Mouse (Mus musculus) kidney, adult 11 months (tissue): ENCODE data around the gene Urb2.
A peak's percentile ranks its signal among the peaks of the same experiment; 100 is the strongest.
"Not testable (repeated sequence)": the region's sequence is repeated elsewhere in the genome, so short reads cannot be mapped to it uniquely, and the experiment has no call there.

Source experiments
- DNase-seq: peaks from one replicate; pipeline ENCODE4 v3.0.0; 2022

The Urb2 gene

DNA sequence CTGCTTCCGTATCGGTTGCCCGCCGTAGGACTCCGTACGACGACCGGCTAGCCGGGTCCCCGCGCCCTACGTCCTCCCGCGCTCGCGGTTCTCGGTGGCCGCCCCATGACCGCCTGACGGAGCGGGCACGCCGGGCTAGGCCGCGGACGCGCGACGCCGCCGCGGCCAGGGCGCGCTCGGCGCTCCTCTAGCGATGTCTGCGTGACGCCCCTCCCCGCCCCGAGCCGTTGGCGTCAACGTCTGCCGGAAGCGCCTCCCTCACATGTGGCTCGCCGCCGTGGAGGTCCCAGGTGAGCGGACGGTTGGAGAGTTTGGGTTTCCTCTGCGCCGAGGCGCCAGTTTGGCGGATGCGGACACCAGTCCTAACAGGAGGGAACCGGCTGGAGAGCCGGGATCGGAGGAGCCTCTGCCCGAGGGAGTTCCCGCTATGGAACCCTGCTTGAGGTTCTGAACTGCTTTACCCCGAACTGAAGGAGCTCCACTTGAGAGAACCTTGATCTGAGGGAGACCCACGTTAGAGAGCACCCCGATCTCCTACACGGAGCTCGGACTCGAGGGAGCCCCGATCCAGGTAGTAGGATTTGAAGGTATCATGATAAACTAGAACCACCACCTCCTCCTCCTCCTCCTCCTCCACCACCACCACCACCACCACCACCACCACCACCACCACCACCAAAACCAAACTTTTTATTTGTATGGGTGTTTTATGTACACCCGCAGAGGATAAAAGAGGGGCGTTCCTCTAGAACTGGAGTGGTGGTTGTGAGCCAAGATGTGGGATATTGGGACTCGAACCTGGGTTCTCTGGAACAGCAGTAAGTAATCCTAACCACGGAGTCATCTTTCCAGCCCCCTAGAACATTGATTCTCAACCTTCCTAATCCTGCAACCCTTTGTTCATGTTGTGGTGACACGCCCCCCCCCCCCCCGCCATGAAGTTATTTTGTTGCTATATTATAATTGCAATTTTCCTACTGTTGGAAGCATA, at the start of gene Urb2, which contains the start of gene Taf5l:
TSS of gene Urb2 (plus strand) at position 272 of the 991 bp plus-strand sequence.
TSS of gene Taf5l (minus strand) at position 161 of the 991 bp plus-strand sequence.
- peak; percentile 88 for DNase-seq

DNA sequence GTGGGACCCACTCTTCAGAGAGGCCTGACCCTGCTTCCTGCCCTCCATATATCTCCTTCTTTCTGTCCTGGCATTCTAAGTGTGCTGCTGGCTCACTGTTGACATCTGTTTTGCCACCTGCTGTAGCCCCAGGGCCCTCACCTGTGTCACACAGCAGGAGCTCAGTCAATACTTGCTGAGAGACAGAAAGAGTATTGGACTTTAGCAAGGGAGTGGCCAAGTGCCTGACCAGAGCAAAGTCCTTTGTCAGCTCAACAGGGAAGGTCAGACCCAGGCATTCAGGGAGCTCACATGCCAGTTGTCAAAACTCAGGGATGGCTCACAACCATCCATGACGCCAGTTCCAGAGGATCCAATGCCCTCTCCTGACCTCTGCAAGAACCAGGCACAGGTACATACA, 47.8 kb upstream of the Urb2 start:
- peak; percentile 70 for DNase-seq

DNA sequence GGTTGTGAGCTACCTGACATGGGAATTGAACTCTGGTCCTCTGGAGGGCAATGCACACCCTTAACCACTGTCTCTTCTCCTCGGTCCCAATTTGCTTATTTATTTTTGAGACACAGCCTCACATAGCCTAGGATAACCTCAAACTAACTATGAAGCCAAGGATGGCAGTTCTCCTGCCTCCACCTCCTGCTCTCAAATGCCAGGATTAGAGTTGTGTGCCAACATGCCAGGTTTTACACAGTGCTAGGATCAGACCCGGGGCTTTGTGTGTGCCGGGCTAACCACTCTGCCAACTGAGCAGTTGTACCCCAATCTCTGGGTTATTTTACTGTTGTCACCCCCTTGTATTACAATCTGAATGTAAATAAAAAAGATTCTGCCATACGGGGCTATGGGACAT, 43.8 kb upstream of the Urb2 start:
- DNase-seq, result no peak

DNA sequence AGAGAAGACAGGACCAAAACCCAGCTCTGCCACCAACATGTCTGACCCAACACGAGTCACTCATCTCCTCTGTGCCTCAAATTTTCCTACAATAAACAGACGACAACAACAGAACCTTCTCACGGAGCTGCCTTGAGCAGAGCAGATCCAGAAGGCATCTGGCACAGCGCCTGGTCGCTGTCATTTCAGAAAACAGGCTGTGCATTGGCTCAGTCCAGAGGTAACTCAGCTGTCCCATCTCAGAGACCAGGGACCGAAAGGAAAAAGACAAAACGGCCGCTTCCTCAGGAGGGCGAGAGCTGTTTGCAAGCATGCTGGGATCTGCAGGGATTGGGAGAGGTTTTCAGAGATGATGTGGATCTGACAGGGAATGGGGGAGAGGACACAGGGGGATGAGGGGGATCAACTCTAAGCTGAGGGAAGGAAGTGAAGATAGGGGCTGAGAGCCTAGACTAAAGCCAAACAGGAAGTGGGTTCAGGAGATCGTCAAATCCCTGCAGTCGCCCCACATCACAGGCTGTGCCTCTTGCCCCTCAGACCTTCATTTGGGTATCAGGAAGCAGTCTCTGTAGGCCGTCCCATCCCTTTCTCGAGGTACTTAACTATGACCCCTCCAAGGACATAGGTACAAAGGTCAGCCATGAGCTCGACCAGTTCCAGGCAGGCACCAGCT, 43.0 kb upstream of the Urb2 start:
- DNase-seq, result no peak

DNA sequence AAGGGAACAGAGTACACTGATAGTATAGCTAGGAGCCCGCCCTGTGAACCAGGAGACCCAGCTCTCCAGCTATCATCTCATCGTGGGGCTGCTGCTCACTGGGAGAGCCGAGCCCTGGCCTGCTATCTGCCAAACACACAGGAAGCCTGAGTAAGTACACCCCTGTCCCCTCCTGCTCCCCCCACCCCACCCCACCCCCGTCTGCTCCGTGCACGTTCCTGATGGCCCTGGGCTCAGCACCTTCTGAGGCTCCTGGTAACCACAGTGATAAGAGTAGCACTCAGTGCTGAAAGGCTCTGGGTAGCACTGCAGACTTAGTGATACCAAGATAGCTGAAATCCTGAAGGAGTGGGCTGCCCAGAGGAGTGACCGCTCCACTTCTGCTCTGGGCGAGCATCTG, 42.4 kb upstream of the Urb2 start:
- DNase-seq, result no peak

DNA sequence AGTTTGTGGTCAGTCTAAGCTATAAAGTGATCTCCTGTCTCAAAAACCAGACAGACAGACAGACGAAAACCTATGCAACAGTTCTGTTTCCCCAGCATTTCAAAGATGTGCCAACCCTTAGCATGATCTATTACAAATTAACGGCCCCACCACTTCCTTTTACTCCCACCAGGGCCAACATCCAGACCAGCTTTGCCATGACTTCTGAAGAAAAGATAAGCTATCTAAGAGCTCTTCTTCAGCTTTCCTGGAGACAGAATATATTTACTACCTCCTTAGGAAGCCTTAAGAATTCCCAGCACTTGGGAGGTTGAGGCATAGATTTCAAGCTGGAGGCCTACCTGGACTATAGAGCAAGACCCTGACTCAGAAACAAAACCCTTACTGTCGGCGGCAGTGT, 41.1 kb upstream of the Urb2 start:
- no peak for DNase-seq

DNA sequence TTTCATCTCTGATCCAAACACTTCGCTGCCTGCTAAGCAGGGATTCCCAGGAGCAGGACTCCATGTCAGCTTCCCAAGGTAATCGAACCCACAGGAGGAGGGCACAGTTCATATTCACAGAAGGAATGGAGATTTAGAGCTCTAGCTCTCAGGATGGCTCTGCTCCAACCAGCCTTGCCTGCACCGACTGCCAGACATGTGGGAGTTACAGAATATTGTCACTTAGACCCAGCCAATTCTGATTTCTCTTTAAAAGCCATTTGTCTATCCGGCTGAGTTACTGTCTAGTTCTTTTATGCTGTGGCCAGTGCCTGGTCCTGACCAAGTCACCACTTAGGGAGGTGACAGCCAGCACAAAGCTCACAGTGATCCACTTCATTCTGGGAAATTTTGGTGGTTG, 39.6 kb upstream of the Urb2 start:
- DNase-seq, result no peak

DNA sequence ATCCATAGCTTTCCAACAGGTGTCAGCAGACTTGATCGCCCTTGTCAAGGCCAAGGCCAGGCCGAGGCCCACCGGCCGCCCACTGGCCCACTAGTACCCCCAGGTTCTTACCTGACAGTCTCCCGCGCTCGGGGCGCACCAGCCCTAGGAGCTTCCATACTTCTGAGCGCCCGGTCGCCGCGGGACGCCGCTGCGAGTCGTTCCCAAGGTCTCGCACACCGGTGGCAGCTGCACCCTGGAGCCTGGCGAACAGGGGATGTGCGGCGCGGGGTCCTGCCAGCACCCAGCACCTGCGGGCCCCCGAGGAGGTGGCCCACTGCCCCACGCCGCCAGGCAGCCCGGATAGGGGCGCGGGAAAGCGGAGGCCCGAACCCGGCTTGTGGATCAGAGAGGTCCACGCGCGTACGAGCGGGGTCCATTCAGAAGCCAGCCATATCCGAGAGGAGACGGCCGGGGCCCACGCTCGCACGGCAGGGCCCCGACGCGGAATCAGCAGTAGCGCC, 39.0 kb upstream of the Urb2 start:
- DNase-seq, result peak; percentile 40

DNA sequence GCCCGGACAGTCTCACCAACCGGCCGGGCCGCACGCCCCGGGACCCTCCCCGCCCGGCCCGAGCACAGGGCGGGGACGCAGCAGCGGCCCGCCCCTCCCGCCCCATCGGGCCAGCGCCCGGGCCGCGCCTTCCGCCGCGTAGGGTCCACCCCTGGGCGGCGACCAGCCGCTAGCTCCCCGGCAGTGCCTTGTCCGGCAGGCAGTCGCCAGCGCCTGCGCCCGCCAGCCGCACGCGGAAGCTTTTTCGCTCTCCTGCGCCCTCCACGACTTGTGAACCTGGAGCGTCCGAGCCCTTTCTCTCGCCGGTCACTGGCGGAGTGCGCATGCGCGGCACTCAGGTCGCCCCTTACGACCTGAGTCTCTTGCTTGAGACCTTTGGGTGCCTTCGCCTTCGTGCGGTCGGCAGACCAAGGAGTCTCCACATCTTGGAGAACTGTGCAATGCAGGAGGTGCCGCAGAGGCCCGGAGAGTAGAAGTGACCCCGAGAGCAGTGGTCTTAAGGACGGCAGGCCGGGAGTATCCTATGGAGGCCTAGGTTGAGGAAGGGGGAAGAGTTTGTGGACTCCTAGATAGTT, 38.4 kb upstream of the Urb2 start, which contains the start of gene Abcb10:
TSS of gene Abcb10 (minus strand) at position 297 of the 575 bp plus-strand sequence.
- peak; percentile 96 for DNase-seq

DNA sequence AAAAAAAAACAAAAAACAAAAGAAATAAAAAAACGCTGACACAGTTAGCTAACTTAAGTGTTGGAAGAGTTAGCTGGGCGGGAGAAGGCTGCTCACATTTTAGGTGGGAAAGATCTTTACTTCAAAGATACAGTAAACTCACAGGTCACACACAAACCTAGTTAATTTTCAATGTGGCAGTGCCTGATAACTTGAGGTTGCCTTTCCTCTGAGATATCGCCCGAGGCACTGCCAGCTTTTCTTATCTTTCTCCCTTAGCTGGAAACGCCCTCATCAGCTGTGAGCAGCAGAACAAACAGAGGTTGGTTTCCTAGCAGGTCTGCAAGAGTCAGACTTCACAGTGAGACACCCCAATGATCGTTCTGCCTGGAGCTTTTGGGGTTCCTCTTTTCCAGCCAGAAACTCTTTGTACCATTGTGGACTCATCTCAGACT, 32.7 kb upstream of the Urb2 start:
- DNase-seq, result no peak

DNA sequence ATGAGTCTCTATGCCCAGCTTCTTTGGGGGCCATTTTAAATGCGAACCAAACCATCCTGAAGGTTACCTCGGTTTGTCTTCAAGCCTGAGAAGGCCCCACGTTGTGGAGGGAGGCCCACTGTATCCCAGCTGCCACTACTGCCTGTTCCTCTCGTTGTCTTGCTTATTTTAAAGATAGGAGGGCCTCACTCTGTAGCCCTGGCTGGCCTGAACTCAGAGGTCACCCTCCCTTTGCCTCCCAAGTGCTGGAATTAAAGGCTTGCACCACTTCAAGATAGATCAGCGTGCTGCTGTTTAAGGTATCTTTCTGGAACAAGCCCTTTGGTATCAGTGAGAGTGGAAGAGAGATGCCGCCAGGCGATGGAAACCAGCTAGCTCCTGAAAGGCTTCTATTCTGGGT, 32.2 kb upstream of the Urb2 start:
- no peak for DNase-seq

DNA sequence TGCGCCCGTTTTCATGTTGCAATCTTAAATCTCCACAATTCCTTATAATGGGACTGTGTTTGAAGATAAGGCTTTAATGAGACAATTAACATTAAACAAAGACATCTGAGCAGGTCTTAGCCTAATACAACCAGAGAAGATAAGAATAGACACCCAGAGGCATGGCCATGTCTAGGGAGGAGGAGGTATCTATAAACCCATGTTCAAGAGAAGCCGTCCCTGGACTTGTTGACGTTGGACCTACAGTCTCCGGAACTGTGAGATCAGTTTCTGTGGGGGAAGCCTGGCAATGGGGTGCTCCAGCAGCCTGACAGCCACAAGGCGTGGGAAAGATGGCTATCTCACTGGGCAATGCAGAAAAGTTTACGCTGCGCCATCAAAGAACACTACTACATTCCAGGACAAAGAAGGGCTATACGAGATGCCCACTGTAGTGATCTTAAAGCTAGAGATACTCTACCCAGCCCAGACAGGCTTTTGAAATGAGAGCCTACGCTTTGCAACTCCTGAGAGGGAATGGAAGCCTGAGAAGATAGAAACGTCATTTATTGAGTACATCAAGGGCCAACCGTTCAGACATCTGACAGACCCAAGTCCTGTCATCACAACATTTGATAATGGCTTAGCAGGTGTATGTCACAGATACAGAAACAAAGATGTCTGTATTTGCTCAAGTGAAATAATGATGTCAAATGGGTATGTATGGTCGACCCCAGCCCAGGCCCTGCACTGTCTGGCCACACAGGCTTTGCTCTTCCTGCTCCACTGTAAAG, 30.8 kb upstream of the Urb2 start:
- DNase-seq, result no peak

DNA sequence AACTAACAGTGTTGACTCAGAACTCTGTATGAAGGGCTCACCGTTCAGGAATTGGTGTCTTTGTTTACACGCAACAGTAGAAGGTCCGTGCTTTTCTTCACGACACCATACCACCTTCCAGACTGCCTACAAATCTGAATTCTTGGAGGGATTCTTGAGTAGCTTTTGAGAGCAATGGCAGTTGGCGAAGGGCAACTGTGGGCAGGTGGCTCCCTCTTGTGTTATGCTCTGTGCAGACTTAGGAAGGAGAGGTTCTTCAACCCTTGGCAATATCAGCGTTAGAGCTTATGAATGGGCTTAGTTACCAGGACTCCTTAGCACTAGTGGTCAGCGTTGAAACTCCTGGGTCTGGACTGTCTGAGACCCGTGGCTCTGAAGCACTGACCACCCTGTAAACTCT, 28.7 kb upstream of the Urb2 start:
- no peak for DNase-seq

DNA sequence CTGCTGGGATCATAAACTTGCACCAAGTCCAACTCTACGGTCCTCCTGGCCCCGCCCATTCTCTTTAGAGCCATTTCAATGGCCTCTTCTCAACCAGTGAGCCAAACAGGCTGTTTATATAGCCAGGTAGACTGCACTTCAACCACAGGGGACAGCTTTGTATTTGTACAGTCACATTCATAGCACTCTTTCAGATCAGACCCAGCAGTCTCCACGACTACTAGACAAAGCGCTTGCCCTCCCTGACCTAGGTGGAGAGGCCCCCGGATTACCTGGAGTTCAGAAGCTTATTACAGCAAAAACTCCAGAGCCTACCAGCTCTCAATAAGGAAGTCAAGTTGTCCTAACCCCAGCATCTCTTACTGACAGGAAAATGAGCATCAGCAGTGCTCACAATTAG, 27.7 kb upstream of the Urb2 start:
- no peak for DNase-seq

DNA sequence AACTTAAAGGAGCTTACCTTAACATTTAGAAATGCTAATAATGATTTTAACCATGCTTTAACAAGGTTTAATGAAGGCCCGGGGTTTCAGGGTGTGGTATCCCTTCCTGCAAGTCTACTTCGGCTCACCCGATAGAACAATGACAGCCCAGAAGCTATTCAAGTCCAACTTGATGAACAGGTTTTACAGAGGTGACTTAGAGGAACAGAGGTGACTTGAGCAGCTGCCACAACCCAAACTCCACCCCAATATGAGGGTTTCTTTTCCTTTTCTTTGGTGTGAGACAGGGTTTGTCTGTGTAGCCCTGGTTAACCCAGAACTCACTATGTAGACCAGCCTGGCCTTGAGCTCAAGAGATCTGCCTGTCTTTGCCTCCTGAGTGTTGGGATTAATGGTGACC, 27.3 kb upstream of the Urb2 start:
- DNase-seq, result no peak

DNA sequence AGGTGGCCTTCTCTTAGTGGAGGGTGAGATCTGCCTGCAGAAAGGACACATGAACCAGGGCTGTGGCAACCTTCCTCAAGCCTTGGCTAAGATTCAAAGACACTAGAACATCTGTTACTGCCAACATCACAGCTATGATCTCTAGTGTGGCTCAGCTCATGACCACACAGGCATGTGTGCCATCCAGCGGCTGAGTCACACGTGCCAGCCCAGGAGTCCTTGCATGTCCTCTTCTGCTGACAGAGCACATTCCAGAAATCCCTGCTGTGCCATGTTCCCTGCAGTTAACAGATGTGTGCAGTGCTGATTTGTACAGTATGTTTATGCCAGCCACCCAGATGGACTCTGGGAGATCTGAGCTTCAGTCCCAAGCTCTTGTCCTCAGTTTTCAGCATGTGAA, 21.7 kb upstream of the Urb2 start:
- DNase-seq, result no peak

DNA sequence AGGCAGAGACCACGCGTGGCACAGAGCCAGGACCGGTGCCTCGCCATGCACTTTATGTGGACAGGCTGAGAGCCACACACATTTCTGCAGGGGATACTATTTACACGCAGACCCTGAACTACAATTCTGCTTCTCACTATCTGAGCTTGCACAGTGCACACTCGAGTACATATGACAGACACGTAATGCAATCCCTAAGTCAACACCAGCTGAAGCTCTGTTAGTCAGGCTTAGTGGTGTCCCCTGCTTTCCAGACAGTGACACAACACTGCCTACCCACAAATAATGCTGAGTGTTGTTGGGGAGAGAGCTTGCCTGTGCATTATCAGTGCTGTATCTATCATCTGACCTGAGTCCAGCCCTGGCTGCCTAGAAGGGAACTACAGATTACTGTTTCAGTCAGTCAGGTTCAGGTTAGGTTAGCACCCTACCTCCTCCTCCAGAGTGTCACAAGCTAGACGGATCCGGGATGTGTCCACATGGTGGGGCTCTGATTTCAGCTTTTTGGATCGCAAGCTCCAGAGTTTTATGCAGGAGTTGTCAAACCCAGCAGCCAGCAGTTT, 18.7 kb upstream of the Urb2 start:
- DNase-seq, result no peak

DNA sequence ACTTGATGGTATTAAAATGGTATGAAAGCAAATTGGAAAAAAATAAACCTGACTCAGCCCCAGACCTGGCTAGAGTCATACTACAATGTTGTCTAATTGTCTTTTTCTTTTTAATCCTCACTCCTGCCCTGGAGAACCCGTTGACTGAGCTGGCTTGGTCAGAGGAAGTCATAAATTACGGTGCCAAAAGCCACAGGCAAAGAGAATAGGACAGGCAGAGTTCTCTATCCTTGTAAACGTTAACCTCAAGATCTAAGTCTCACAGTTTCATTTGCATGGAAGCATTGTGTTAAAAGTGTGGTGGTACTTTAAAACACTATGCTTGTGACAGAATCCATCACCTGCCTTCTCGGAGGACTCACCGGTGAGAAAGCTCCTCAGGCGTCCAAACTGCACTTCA, 13.5 kb upstream of the Urb2 start:
- DNase-seq, result no peak

DNA sequence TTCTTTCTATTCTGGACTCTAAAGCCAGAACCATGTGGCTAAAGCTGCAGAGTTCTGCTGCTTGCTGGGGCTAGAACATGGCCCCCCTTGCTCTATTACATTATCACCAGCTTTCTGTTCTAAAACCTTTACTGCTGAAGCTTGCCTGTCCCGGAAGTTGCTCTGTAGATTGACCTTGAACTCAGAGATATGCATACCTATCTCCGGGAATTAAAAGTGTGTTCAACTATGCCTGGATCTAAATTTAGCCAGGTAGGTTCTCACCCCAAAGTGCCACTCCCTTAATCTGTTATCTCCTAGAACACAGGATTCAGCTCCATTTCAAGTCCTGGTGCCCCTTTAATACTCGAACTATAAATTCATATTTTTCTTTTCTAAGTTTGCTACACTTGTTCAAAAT, 9.7 kb upstream of the Urb2 start:
- no peak for DNase-seq

DNA sequence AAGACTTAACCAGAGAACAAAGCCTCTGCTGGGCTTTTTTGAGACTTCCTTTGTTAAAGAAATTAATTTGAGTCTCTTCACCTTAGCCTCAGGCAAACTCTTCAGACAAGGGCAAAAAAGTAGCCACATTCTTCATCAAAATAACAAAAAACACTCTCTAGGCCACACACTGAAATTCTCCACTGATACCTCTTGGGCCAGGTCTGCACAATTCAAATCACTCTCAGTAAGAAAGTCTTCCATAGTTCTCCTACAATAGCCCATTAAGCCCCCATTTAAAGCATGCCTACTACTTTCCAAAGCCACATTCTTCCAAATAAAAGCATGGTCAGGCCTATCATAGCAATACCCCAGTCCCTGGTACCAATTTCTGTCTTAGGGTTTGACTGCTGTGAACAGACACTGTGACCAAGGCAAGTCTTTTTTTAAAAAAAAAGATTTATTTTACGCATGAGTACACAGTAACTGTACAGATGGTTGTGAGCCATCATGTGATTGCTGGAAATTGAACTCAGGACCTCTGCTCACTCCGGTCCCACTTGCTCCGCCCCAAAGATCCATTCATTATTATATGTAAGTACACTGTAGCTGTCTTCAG, 9.2 kb upstream of the Urb2 start:
- DNase-seq, result no peak

DNA sequence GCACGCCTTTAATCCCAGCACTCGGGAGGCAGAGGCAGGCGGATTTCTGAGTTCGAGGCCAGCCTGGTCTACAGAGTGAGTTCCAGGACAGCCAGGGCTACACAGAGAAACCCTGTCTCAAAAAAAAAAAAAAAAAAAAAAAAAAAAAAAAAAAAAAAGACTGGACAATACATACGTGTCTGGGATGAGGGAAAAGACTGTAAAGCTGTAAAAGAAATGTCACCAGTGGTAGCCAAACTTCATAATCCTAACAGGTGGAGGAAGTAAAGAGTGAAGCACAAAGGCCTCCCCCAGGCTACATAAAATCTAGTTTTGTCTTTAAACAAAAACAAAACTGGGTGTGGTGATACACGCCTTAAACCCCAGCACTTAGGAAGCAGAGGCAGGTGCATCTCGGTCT, 7.0 kb upstream of the Urb2 start:
- not testable (repeated sequence) for DNase-seq

DNA sequence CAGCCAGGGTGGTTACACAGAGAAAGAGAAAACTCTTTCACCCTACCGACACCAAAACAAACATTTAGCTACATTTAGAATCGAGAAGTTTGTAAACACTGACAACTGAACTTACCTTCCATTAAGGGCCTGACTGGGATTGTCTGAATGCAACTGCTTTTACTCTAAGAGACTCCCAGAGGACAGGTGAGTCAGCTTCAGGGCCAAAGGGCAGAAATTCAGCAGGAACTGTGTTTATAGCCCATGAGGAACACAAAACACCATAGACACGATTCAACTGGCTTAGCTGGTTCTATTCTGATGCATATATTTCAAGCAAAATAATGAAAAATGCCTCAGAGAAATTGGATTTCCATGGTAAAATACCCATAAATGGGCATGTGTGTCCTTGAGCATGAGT, 6.6 kb upstream of the Urb2 start:
- no peak for DNase-seq
